Comparison of ENCODE assay signal across 8 mouse cellular contexts in the genomic region with DNA sequence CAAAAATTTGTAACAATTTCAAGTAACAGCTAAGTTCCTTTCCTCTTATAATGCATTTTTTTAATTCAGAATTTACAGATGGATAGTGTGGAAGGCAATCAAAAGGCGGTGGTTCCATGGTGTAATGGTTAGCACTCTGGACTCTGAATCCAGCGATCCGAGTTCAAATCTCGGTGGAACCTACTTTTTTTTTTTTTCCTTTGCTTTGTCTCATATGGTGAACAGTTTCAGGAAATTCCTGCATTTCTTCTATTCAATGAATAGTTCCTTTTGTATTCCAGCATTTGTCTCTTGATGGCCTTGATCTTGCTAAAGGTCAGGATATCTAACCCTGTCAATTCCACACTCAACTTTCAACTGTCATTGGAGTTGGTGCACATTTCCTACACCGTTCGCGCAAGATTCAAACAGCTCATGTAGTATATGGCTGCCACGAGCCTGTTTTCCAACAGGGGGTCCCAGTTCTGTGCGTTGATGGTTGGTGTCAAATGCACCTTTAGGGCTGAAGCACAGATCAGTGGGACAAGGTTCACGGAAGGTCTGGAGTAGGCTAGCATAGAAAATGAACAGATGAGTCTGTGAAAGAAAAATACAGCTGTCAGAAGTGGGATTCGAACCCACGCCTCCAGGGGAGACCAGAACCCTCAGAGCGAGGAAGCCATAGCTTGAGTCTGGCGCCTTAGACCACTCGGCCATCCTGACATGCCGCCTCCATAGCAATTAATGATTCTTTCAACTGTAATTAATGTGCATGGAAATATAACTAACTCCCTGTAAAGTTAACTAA. TPM values are rescaled to one million over a fixed set of nuclear protein-coding genes. Genes with fewer than 3 reads are reported as not detected.
DNase-seq lines count a peak whose midpoint lies in the region; ATAC-seq and TF ChIP-seq lines count a peak whose summit lies in the region.

No protein-coding gene starts in this region.

- no peaks in the 10 kb centered on the region for H3K36me3 ChIP-seq in ES-Bruce4 (ENCODE audit: control insufficient read depth, insufficient read depth, low read length, poor library complexity, severe bottlenecking)
- H3K36me3 ChIP-seq in heart, embryonic 12.5 days, result no peaks in the 10 kb centered on the region
- no peaks in the 10 kb centered on the region for H3K36me3 ChIP-seq in liver, embryonic 16.5 days (ENCODE audit: control insufficient read depth, insufficient read depth)
- H3K36me3 ChIP-seq in neural tube, embryonic 11.5 days (ENCODE audit: control insufficient read depth, insufficient read depth, low read length), result no peaks in the 10 kb centered on the region

- no peak overlapping the region for H3K27ac ChIP-seq in ES-Bruce4 (ENCODE audit: insufficient read depth, low read length)
- no peak overlapping the region for H3K27ac ChIP-seq in heart, embryonic 12.5 days (ENCODE audit: poor library complexity, severe bottlenecking)
- H3K27ac ChIP-seq in liver, embryonic 16.5 days (ENCODE audit: low read length), result no peak overlapping the region
- no peak overlapping the region for H3K27ac ChIP-seq in neural tube, embryonic 11.5 days (ENCODE audit: low read depth, low read length)

- ATAC-seq in erythroblast, adult 5-6 weeks (replicated peaks; ENCODE audit: low FRiP score, poor library complexity, severe bottlenecking), result peak; percentile 25
- peak; percentile 71 for ATAC-seq in heart, embryonic 12.5 days (ENCODE audit: insufficient number of reproducible peaks, low FRiP score)
- ATAC-seq in liver, embryonic 16.5 days (ENCODE audit: low read depth), result peak; percentile 52
- peak; percentile 38 for ATAC-seq in neural tube, embryonic 11.5 days (ENCODE audit: insufficient read depth, low FRiP score, low TSS enrichment)

- H3K27me3 ChIP-seq in ES-Bruce4 (ENCODE audit: control insufficient read depth, insufficient read depth, low read length, poor library complexity, severe bottlenecking), result no peaks in the 10 kb centered on the region
- no peaks in the 10 kb centered on the region for H3K27me3 ChIP-seq in heart, embryonic 12.5 days (replicated peaks)
- H3K27me3 ChIP-seq in liver, embryonic 16.5 days (ENCODE audit: control insufficient read depth, insufficient read depth, low read depth, low read length), result no peaks in the 10 kb centered on the region
- no peaks in the 10 kb centered on the region for H3K27me3 ChIP-seq in neural tube, embryonic 11.5 days (ENCODE audit: control insufficient read depth, insufficient read depth, low read length)

- peak overlapping the region; percentile 64 for H3K4me2 ChIP-seq in heart, embryonic 12.5 days
- peak overlapping the region; percentile 68 for H3K4me2 ChIP-seq in liver, embryonic 16.5 days (ENCODE audit: low read depth, low read length)
- peak overlapping the region; percentile 44 for H3K4me2 ChIP-seq in neural tube, embryonic 11.5 days (ENCODE audit: low read depth)

- peak overlapping the region; percentile 33 for H3K9ac ChIP-seq in ES-Bruce4 (ENCODE audit: low read depth, poor library complexity, severe bottlenecking)
- H3K9ac ChIP-seq in heart, embryonic 12.5 days, result 0 out of 2 replicates have a peak overlapping the region, but pooled peaks have one; percentile 66
- peak overlapping the region; percentile 42 for H3K9ac ChIP-seq in liver, embryonic 16.5 days (ENCODE audit: low read depth, low read length)
- no peak overlapping the region for H3K9ac ChIP-seq in neural tube, embryonic 11.5 days (ENCODE audit: low read length)

- TF ChIP-seq CTCF in ES-Bruce4 (IDR thresholded peaks at IDR 0.05; ENCODE audit: low read depth, low read length), result no peak

- WGBS in heart, embryonic 12.5 days, result under 1% methylated on average over 16 of the region's 16 CpGs
- 1% methylated on average over 16 of the region's 16 CpGs for WGBS in liver, embryonic 16.5 days (ENCODE audit: insufficient replicate concordance)
- WGBS in neural tube, embryonic 11.5 days, result under 1% methylated on average over 16 of the region's 16 CpGs

- TF ChIP-seq POLR2A in ES-Bruce4 (IDR thresholded peaks at IDR 0.05; ENCODE audit: insufficient read depth, low read length), result no peak

- peak overlapping the region; percentile 97 for H3K4me3 ChIP-seq in ES-Bruce4 (ENCODE audit: low read depth, low read length)
- peak overlapping the region; percentile 46 for H3K4me3 ChIP-seq in heart, embryonic 12.5 days
- peak overlapping the region; percentile 52 for H3K4me3 ChIP-seq in liver, embryonic 16.5 days (ENCODE audit: low read depth, low read length)
- H3K4me3 ChIP-seq in neural tube, embryonic 11.5 days (ENCODE audit: low read depth, low read length), result peak overlapping the region; percentile 43

- no peaks in the 10 kb centered on the region for H3K4me1 ChIP-seq in ES-Bruce4 (ENCODE audit: control insufficient read depth, insufficient read depth, low read length)
- peaks cover 8% of the 10 kb centered on the region; the same call in 1 of the 2 replicates for H3K4me1 ChIP-seq in heart, embryonic 12.5 days (replicated peaks)
- H3K4me1 ChIP-seq in liver, embryonic 16.5 days (ENCODE audit: control insufficient read depth, low read depth, low read length), result peaks cover 24% of the 10 kb centered on the region
- H3K4me1 ChIP-seq in neural tube, embryonic 11.5 days (ENCODE audit: control insufficient read depth, insufficient read depth, low read length), result no peaks in the 10 kb centered on the region

- peak; percentile 83 for DNase-seq in brain, adult 2 months (ENCODE audit: low read depth, low spot score)
- peak; percentile 73 for DNase-seq in kidney, postnatal 10 days
- peak; percentile 74 for DNase-seq in neural tube, embryonic 11.5 days (ENCODE audit: low spot score)
- peak; percentile 66 for DNase-seq in thymus, postnatal 14 days

- TF ChIP-seq EP300 in ES-Bruce4 (IDR thresholded peaks at IDR 0.05; ENCODE audit: insufficient read depth, low read depth, low read length), result 0 out of 2 replicates have a peak, but pooled peaks have one; percentile 49

- no peaks in the 10 kb centered on the region for H3K9me3 ChIP-seq in ES-Bruce4 (replicated peaks; ENCODE audit: control insufficient read depth, insufficient read depth, low read length, poor library complexity, severe bottlenecking)
- no peaks in the 10 kb centered on the region for H3K9me3 ChIP-seq in heart, embryonic 12.5 days (replicated peaks)
- H3K9me3 ChIP-seq in liver, embryonic 16.5 days (replicated peaks; ENCODE audit: control insufficient read depth, low read length), result no peaks in the 10 kb centered on the region
- no peaks in the 10 kb centered on the region for H3K9me3 ChIP-seq in neural tube, embryonic 11.5 days (ENCODE audit: control insufficient read depth, low read length)

RNA-seq across cellular contexts. Expression of a gene that starts 6.8 kb away (rescaled TPM):
- 117 and 128 TPM in 2 replicates for polyA plus RNA-seq in ES-Bruce4 (2011; ENCODE audit: insufficient read depth, insufficient read length, low read depth, missing spikeins)
- 11.9 and 18.4 TPM in 2 replicates for total RNA-seq in erythroblast, adult 5-6 weeks (2015; ENCODE audit: low replicate concordance)
- total RNA-seq in erythroblast, adult 5-6 weeks (2017; ENCODE audit: low replicate concordance), result 37.4 and 42.5 TPM in 2 replicates
- polyA plus RNA-seq in heart, embryonic 12.5 days (2016; fragmentation: Nextera tagmentation; extraction: Ambion mirVana), result 98.2 and 103 TPM in 2 replicates
- polyA plus RNA-seq in liver, embryonic 16.5 days (2015; fragmentation: Nextera tagmentation; extraction: Ambion mirVana), result 41.3 and 42.7 TPM in 2 replicates
- 150 and 160 TPM in 2 replicates for polyA plus RNA-seq in neural tube, embryonic 11.5 days (2014; fragmentation: Nextera tagmentation; extraction: Ambion mirVana)

RNA-seq across cellular contexts. Expression of a gene that starts 26.8 kb away (rescaled TPM):
- not detected in 2 replicates for polyA plus RNA-seq in ES-Bruce4 (2011; ENCODE audit: insufficient read depth, insufficient read length, low read depth, missing spikeins)
- total RNA-seq in erythroblast, adult 5-6 weeks (2015; ENCODE audit: low replicate concordance), result not detected in 2 replicates
- total RNA-seq in erythroblast, adult 5-6 weeks (2017; ENCODE audit: low replicate concordance), result not detected in 2 replicates
- not detected in 2 replicates for polyA plus RNA-seq in heart, embryonic 12.5 days (2016; fragmentation: Nextera tagmentation; extraction: Ambion mirVana)
- not detected in 2 replicates for polyA plus RNA-seq in liver, embryonic 16.5 days (2015; fragmentation: Nextera tagmentation; extraction: Ambion mirVana)
- polyA plus RNA-seq in neural tube, embryonic 11.5 days (2014; fragmentation: Nextera tagmentation; extraction: Ambion mirVana), result not detected in 2 replicates

RNA-seq across cellular contexts. Expression of a gene that starts 43.0 kb away (rescaled TPM):
- polyA plus RNA-seq in ES-Bruce4 (2011; ENCODE audit: insufficient read depth, insufficient read length, low read depth, missing spikeins), result not detected in 2 replicates
- total RNA-seq in erythroblast, adult 5-6 weeks (2015; ENCODE audit: low replicate concordance), result not detected in 2 replicates
- not detected in 2 replicates for total RNA-seq in erythroblast, adult 5-6 weeks (2017; ENCODE audit: low replicate concordance)
- not detected in 2 replicates for polyA plus RNA-seq in heart, embryonic 12.5 days (2016; fragmentation: Nextera tagmentation; extraction: Ambion mirVana)
- polyA plus RNA-seq in liver, embryonic 16.5 days (2015; fragmentation: Nextera tagmentation; extraction: Ambion mirVana), result not detected in 2 replicates
- not detected in 2 replicates for polyA plus RNA-seq in neural tube, embryonic 11.5 days (2014; fragmentation: Nextera tagmentation; extraction: Ambion mirVana)

Comparison
In these comparisons a context has a peak if more than half of its experiments do, and no peak if none do; other contexts are left out.
1. H3K4me3 ChIP-seq: peak in every context shown above with its lines; median percentile 97 in ES-Bruce4; 52 in liver, embryonic 16.5 days; 46 in heart, embryonic 12.5 days; 43 in neural tube, embryonic 11.5 days.